Mouse (Mus musculus) C2C12 (cell line): Measurements from ENCODE around the gene Sema6c. TPM values are rescaled to one million over a fixed set of nuclear protein-coding genes. Genes with fewer than 3 reads are reported as not detected.

Experiments used
- H3K27me3 ChIP-seq: one replicate; pipeline ENCODE4 v1.6.1; 2011; ENCODE audit not compliant: control insufficient read depth, insufficient read depth, insufficient read length
- H3K36me3 ChIP-seq: one replicate; pipeline ENCODE4 v1.6.1; 2011; ENCODE audit not compliant: control insufficient read depth, insufficient read depth
- H3K4me3 ChIP-seq: one replicate; pipeline ENCODE4 v1.5.1; 2011; ENCODE audit warnings: mild to moderate bottlenecking, control low read depth; ENCODE audit not compliant: poor library complexity, insufficient read depth, severe bottlenecking
- H3K79me2 ChIP-seq: one replicate; pipeline ENCODE4 v1.6.1; 2011; ENCODE audit not compliant: control insufficient read depth, insufficient read depth
- H3K79me3 ChIP-seq: one replicate; pipeline ENCODE4 v1.6.1; 2011; ENCODE audit warnings: low read depth, control low read depth
- H3ac ChIP-seq: one replicate; pipeline ENCODE3; 2011; ENCODE audit warnings: low read depth; ENCODE audit not compliant: control insufficient read depth, insufficient read length
- CEBPB ChIP-seq: IDR thresholded peaks from one replicate; pipeline ENCODE4 v1.6.1; 2011; ENCODE audit warnings: low read depth, mild to moderate bottlenecking, control low read depth, moderate library complexity
- CTCF ChIP-seq: IDR thresholded peaks from one replicate; pipeline ENCODE4 v1.5.1; 2011; ENCODE audit not compliant: control insufficient read depth, insufficient read depth, insufficient read length
- FOSL1 ChIP-seq: IDR thresholded peaks from one replicate; pipeline ENCODE4 v1.8.0; 2011; ENCODE audit warnings: mild to moderate bottlenecking, low read length; ENCODE audit not compliant: poor library complexity, insufficient read depth, severe bottlenecking
- MAX ChIP-seq: IDR thresholded peaks from one replicate; pipeline ENCODE4 v1.6.1; 2011; ENCODE audit warnings: mild to moderate bottlenecking, control low read depth
- MYOD1 ChIP-seq: IDR thresholded peaks from one replicate; pipeline ENCODE4 v1.6.1; 2011; ENCODE audit warnings: low read depth; ENCODE audit not compliant: control insufficient read depth, insufficient read length
- MYOG ChIP-seq: IDR thresholded peaks from one replicate; pipeline ENCODE4 v1.6.1; 2011; ENCODE audit not compliant: control insufficient read depth, insufficient read length; ENCODE audit errors: extremely low read depth
- USF1 ChIP-seq: IDR thresholded peaks from one replicate; pipeline ENCODE4 v1.6.1; 2011; ENCODE audit warnings: low read depth, mild to moderate bottlenecking, control low read depth, moderate library complexity
- microRNA-seq: library from miRNA; unstranded; fragments of <30 nt; microRNA quantifications from one replicate; pipeline ENCODE4, GENCODE M21; 2019; ENCODE audit warnings: borderline microRNAs expressed
- polyA plus RNA-seq: library from polyadenylated mRNA; unstranded; fragments of >200 nt; fragmentation: generic; extraction: Trizol; gene quantifications from one replicate; pipeline ENCODE4 v1.2.1, GENCODE M21; 2012; ENCODE audit warnings: missing spikeins

The Sema6c gene
- polyA plus RNA-seq, 1 experiment: 5.4 TPM

DNA sequence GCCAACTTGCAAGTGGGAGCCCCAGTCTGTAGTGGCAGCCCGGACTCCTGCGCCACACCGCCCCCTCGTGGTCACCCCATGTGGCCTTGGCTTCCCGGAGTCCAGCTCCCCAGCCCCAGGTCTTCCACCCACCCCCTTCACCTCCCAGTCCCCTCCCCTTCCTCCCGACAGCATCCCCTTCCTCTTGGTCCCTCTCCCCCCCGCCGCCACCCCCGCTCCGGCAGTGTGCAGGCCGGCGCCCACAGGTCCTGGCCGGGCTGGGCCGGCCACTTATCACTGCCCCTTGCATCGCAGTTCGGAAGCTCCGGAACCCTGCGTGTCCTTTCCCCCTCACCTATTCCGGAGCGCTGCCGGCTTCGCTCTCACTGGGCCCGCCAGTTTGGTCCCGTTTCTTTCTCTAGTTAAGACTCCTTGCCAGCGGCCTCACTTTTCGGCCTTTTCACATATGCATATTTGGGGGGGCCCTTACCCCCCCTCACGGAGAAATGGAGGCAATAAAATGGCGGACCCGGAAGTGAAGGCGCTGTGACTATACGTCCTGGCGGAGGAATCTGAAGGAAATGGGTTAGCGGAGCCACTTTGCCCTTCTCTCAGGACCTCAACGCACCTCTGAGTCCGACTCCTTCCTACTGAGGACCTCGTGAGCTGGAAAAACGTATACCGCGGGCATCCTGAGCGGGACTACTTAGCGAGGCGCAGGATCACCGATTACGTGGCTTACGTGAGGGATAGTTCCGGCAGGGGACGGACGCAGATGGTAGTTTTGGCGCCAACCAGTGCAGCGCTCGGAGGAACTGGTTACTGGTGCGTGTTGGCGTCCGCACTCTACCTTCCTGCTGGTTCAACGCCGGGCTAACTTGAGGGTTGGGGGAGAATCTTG, 57.2 kb downstream of the Sema6c start, which contains the start of gene Gabpb2:
Gene Gabpb2 (minus strand): TSS at position 662 of the 880 bp plus-strand sequence.
- TF ChIP-seq FOSL1 (no peak), CEBPB (no peak), MYOG (no peak), USF1 (no peak), MYOD1 (peak; percentile 36), MAX (peak; percentile 89), CTCF (peak; percentile 96)
- H3ac ChIP-seq: peak within 1 kb of the TSS; percentile 85
- H3K79me2 ChIP-seq: peaks cover 49% of the 10 kb centered on the region
- H3K36me3 ChIP-seq: peaks cover 56% of the 10 kb centered on the region
- H3K27me3 ChIP-seq: no peaks in the 10 kb centered on the region
- peaks cover 17% of the 10 kb centered on the region for H3K79me3 ChIP-seq
- peak within 1 kb of the TSS; percentile 57 for H3K4me3 ChIP-seq

DNA sequence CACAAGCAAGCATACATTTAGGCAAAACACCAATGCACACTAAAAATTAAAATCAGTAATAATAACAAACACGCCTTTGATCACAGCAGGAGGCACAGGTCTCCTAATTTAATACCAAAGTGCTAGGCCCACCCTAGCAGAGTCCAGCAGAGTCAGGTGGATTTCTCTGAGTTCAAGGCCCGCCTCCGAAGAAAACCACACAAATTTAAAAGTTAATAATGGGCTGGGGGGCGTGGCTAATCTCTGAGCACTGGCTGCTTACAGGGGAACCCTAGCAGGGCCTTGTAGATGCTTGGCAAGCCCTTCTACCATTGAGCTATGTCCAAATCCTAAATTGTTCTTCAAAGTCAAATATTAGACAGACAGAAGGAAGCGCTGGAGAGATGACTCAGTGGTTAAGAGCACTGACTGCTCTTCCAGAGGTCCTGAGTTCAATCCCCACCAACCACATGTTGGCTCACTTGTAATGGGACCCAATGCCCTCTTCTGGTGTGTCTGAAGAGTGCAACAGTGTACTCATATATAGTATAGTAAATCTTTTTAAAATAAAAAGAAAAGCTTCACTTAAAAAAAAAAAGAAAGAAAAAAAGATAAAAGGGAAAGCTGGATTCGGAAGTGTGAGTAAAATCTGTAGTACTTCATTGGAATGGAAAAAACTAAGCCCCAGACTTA, 58.3 kb downstream of the Sema6c start:
- no peak overlapping the region for H3K4me3 ChIP-seq
- H3ac ChIP-seq: no peak overlapping the region
- peaks cover 27% of the 10 kb centered on the region for H3K79me3 ChIP-seq
- no peaks in the 10 kb centered on the region for H3K27me3 ChIP-seq
- peaks cover 62% of the 10 kb centered on the region for H3K36me3 ChIP-seq
- H3K79me2 ChIP-seq: peaks cover 57% of the 10 kb centered on the region
- TF ChIP-seq MAX: no peak
- TF ChIP-seq FOSL1: no peak
- no peak for TF ChIP-seq CEBPB
- TF ChIP-seq MYOG: no peak
- TF ChIP-seq USF1: no peak
- TF ChIP-seq CTCF: no peak
- no peak for TF ChIP-seq MYOD1

DNA sequence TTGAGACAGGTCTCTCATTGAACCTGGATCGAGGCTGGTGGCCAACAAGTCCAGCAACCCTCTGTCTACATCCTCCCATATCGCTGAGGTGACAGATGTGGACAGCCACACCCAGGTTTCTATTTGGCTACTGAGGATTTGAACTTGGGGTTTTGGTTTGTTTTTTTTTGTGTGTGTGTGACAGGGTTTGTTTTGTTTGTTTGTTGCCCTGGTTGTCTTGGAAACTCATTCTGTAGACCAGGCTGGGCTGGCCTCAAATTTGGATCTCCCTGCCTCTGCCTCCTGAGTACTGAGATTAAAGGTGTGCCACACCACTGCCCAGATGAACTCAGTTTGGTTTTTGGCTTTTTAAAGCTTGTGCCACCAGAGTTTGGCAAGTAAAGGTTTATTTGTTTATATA, 62.8 kb downstream of the Sema6c start:
- H3K79me2 ChIP-seq: peaks cover 82% of the 10 kb centered on the region
- no peak for TF ChIP-seq CEBPB
- TF ChIP-seq USF1: no peak
- peaks cover 65% of the 10 kb centered on the region for H3K79me3 ChIP-seq
- no peak overlapping the region for H3K4me3 ChIP-seq
- H3K27me3 ChIP-seq: no peaks in the 10 kb centered on the region
- peaks cover 75% of the 10 kb centered on the region for H3K36me3 ChIP-seq
- H3ac ChIP-seq: no peak overlapping the region

Small RNAs within 50 kb of the gene (microRNA-seq; reads per million reads assigned to microRNA genes)
- not detected for gene Mir8099-1

Other genes starting within 250 kb of the Sema6c start
- gene Selenbp1, start 227.4 kb upstream of the Sema6c start, polyA plus RNA-seq: 0.16 TPM
- gene Rfx5, start 206.4 kb upstream of the Sema6c start, polyA plus RNA-seq: 3.0 TPM
- gene Pi4kb, start 185.7 kb upstream of the Sema6c start, polyA plus RNA-seq: 33.2 TPM
- 15.3 TPM for gene Zfp687, start 145.0 kb upstream of the Sema6c start, polyA plus RNA-seq
- 264 TPM for gene Psmd4, start 117.8 kb upstream of the Sema6c start, polyA plus RNA-seq
- gene Pip5k1a, start 53.5 kb upstream of the Sema6c start, polyA plus RNA-seq: 21.2 TPM
- 83.4 TPM for gene Vps72, start 49.4 kb upstream of the Sema6c start, polyA plus RNA-seq
- 0.23 TPM for gene Tmod4, start 36.0 kb upstream of the Sema6c start, polyA plus RNA-seq
- 22.2 TPM for gene Scnm1, start 26.4 kb upstream of the Sema6c start, polyA plus RNA-seq
- gene Lysmd1, start 26.4 kb upstream of the Sema6c start, polyA plus RNA-seq: 3.4 TPM
- 0.21 TPM for gene Tnfaip8l2, start 18.1 kb upstream of the Sema6c start, polyA plus RNA-seq
- 5.7 TPM for gene Gabpb2, start 57.5 kb downstream of the Sema6c start, polyA plus RNA-seq
- gene Cdc42se1, start 68.3 kb downstream of the Sema6c start, polyA plus RNA-seq: 80.9 TPM
- 19.6 TPM for gene Mllt11, start 71.7 kb downstream of the Sema6c start, polyA plus RNA-seq
- gene Gm128, start 81.1 kb downstream of the Sema6c start, polyA plus RNA-seq: 0.11 TPM
- gene Bnipl, start 90.7 kb downstream of the Sema6c start, polyA plus RNA-seq: 0.34 TPM
- 43.6 TPM for gene Mindy1, start 120.9 kb downstream of the Sema6c start, polyA plus RNA-seq
- 16.1 TPM for gene Prune1, start 121.6 kb downstream of the Sema6c start, polyA plus RNA-seq
- 1.6 TPM for gene Anxa9, start 146.7 kb downstream of the Sema6c start, polyA plus RNA-seq
- gene Cers2, start 154.3 kb downstream of the Sema6c start, polyA plus RNA-seq: 146 TPM
- gene Setdb1, start 196.7 kb downstream of the Sema6c start, polyA plus RNA-seq: 15.6 TPM
- not detected for gene 4930558C23Rik, start 242.4 kb downstream of the Sema6c start, polyA plus RNA-seq